Mouse (Mus musculus) megakaryocyte, embryonic 14.5 days (primary cell): ENCODE results near the gene Slc10a1.

ENCODE experiments used
- FLI1 ChIP-seq: IDR thresholded peaks from 2 replicates; pipeline ENCODE4 v1.6.1; 2012; ENCODE audit warnings: low read length, inconsistent platforms, mixed read lengths
- GATA1 ChIP-seq: IDR thresholded peaks from 3 replicates; pipeline ENCODE4 v1.6.1; 2012; ENCODE audit warnings: mixed read lengths, low read length, inconsistent platforms, borderline replicate concordance

- no peak for TF ChIP-seq GATA1
- no peak for TF ChIP-seq FLI1
Measured at GRCm38 (mm10) chr12:81017624-81018023, 49.1 kb upstream of the Slc10a1 start.
